In genomic region chr12:102128081-102128790, GRCm38 (mm10) we compare ENCODE assay signal across 9 mouse cellular contexts. TPM values are rescaled to one million over a fixed set of nuclear protein-coding genes. Genes with fewer than 3 reads are reported as not detected.
DNase-seq lines count a peak whose midpoint lies in the region; ATAC-seq lines count a peak whose summit lies in the region.
"Had no signal": no experiment of that assay in that cellular context is flagged by ENCODE, and none has a peak within 500 bp of the region (broad histone marks: within the 10 kb centered on the region; RNA-seq: fewer than 3 reads in every experiment).

TSS of gene Slc24a4 (plus strand) at chr12:102128733.

- peaks cover 62% of the 10 kb centered on the region for H3K27me3 ChIP-seq in kidney, embryonic 16.5 days (ENCODE audit: insufficient read depth, low read length)
- peaks cover 43% of the 10 kb centered on the region for H3K27me3 ChIP-seq in heart, embryonic 12.5 days (replicated peaks)

- peak within 1 kb of the TSS; percentile 54 for H3K9ac ChIP-seq in kidney, embryonic 16.5 days (replicated peaks; ENCODE audit: low read length)
- peak within 1 kb of the TSS; percentile 69 for H3K9ac ChIP-seq in heart, embryonic 12.5 days

- peak within 1 kb of the TSS; percentile 60 for H3K4me3 ChIP-seq in kidney, embryonic 16.5 days (ENCODE audit: low read length)
- peak within 1 kb of the TSS; percentile 54 for H3K4me3 ChIP-seq in heart, embryonic 12.5 days

- H3K4me1 ChIP-seq in kidney, embryonic 16.5 days (ENCODE audit: insufficient read depth, low read length) = peaks cover 21% of the 10 kb centered on the region
- peaks cover 12% of the 10 kb centered on the region for H3K4me1 ChIP-seq in heart, embryonic 12.5 days (replicated peaks)

- H3K36me3 ChIP-seq in kidney, embryonic 16.5 days (ENCODE audit: insufficient read depth, low read length) = no peaks in the 10 kb centered on the region
- no peaks in the 10 kb centered on the region for H3K36me3 ChIP-seq in heart, embryonic 12.5 days

- DNase-seq in kidney, postnatal 14 days = no peak
- DNase-seq in cerebellum, postnatal 36 days = peak; percentile 7 to 23
- DNase-seq in layer of hippocampus, postnatal 25 days (ENCODE audit: extremely low spot score in 1 of 2, low spot score in 1 of 2) = peak; percentile 32 to 34
- DNase-seq in lung, postnatal 14 days = peak; percentile 50
- peak; percentile 21 for DNase-seq in right cerebral cortex, postnatal 4 days
- DNase-seq in urinary bladder, postnatal 36 days (ENCODE audit: low spot score in 2 of 2) = no peak

- H3K4me2 ChIP-seq in kidney, embryonic 16.5 days (replicated peaks; ENCODE audit: low read depth, low read length) = peak within 1 kb of the TSS; percentile 97
- peak within 1 kb of the TSS; percentile 87 for H3K4me2 ChIP-seq in heart, embryonic 12.5 days

- no peak within 1 kb of the TSS for H3K27ac ChIP-seq in kidney, embryonic 16.5 days (ENCODE audit: low read length)
- H3K27ac ChIP-seq in heart, embryonic 12.5 days (ENCODE audit: poor library complexity, severe bottlenecking) = no peak within 1 kb of the TSS

- under 1% methylated on average over 32 of the region's 34 CpGs for WGBS in kidney, embryonic 16.5 days
- WGBS in heart, embryonic 12.5 days = under 1% methylated on average over 31 of the region's 34 CpGs

- peak; percentile 69 for ATAC-seq in kidney, embryonic 16.5 days (ENCODE audit: low FRiP score, low TSS enrichment)
- peak; percentile 76 for ATAC-seq in heart, embryonic 12.5 days (ENCODE audit: insufficient number of reproducible peaks, low FRiP score)

- H3K9me3 ChIP-seq in kidney, embryonic 16.5 days (ENCODE audit: low read length) = no peaks in the 10 kb centered on the region
- no peaks in the 10 kb centered on the region for H3K9me3 ChIP-seq in heart, embryonic 12.5 days (replicated peaks)

RNA-seq across cellular contexts. Expression of gene Slc24a4, which starts in this region (rescaled TPM):
- polyA plus RNA-seq in kidney, embryonic 16.5 days (2015; fragmentation: Nextera tagmentation; extraction: Ambion mirVana) = 0.19 and 0.35 TPM in 2 replicates
- polyA plus RNA-seq in heart, embryonic 12.5 days (2016; fragmentation: Nextera tagmentation; extraction: Ambion mirVana) = 4.0 and 4.4 TPM in 2 replicates
- 10 to 100 TPM; 39.5 to 44.1 TPM for total RNA-seq in layer of hippocampus, postnatal 25 days (2021)
- total RNA-seq: neutrophil, adult 5-6 weeks had no signal

Comparison
In these comparisons a context has a peak if more than half of its experiments do, and no peak if none do; other contexts are left out.
1. Peak in ATAC-seq, H3K4me3 ChIP-seq, H3K9ac ChIP-seq and H3K4me2 ChIP-seq in kidney, embryonic 16.5 days; RNA of the gene not detected or under 1 TPM.
2. DNase-seq: peak in cerebellum, postnatal 36 days (2 of 2), layer of hippocampus, postnatal 25 days (2 of 2), lung, postnatal 14 days (single experiment) and right cerebral cortex, postnatal 4 days (single experiment); none in kidney, postnatal 14 days (single experiment) and urinary bladder, postnatal 36 days (0 of 2).